Mouse (Mus musculus) adipocyte (in vitro differentiated cells): ENCODE results near the gene Gm7073.

Experiments
- DNase-seq: peaks from one replicate; pipeline ENCODE4 v3.0.0-alpha.2; 2016; ENCODE audit warnings: low spot score

The Gm7073 gene

DNA sequence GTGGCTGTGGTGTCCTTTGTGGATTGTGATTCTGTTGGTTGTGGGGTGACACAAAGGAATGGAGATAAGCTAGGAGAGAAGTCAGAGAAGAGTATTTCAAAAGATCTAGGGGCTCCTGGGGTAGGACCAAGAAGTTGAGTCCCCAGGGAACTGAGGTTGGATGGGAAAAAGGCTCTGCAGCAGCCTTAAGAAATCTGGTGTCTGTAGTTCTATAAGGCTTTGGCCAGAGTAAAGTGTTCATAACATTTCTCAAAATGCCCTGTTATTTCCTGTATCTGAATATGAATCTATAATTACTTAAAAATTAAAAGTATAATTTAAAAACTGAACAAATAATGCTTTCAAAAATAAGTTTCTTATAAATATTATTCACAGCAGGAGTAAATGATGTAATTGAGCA is at the start of gene Gm7073:
Gm7073 (minus strand) TSS at position 101 of the 400 bp plus-strand sequence.
- no peak for DNase-seq

GRCm38 (mm10) chrX:60570539-60570938 is 31.5 kb upstream of the Gm7073 start:
- DNase-seq, result no peak

DNA sequence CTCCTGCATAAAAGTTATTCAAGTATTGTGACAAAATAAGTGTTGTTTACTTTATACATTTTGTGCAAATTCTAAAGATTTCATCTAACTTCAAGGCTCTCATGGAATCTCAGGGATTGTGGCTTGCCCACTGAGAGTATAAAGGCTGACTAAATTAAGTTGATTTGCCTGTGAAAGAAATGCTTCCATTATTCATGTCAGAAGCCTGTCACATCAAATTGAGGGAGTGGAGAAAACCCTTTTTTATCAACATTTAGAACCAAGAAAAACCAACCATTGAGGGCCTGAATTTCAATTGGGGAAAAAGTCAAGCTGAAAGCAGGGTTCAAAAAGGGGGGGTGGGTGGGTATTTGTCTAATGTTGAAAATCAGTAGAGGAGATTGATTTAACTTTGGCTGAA is 30.0 kb upstream of the Gm7073 start:
- no peak for DNase-seq

DNA sequence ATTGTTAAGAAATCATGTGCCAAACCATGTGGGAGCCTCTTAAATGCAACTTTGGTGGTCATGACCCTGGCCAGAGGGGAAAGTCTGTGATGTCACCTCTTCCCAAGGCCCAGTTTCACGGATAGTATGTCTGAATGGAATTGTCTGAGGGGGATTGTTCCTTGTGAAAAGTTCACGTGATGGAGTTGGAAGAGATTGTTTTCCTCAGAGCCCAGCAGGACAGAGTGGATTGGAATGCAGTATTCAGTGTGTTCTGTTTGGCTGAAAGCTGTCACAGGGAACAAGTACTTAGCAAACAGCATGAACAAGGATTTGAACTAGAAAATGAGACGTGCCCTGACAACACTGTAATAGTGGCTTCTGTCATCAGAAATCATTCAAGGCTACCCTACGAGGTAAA is 16.2 kb upstream of the Gm7073 start:
- no peak for DNase-seq

DNA sequence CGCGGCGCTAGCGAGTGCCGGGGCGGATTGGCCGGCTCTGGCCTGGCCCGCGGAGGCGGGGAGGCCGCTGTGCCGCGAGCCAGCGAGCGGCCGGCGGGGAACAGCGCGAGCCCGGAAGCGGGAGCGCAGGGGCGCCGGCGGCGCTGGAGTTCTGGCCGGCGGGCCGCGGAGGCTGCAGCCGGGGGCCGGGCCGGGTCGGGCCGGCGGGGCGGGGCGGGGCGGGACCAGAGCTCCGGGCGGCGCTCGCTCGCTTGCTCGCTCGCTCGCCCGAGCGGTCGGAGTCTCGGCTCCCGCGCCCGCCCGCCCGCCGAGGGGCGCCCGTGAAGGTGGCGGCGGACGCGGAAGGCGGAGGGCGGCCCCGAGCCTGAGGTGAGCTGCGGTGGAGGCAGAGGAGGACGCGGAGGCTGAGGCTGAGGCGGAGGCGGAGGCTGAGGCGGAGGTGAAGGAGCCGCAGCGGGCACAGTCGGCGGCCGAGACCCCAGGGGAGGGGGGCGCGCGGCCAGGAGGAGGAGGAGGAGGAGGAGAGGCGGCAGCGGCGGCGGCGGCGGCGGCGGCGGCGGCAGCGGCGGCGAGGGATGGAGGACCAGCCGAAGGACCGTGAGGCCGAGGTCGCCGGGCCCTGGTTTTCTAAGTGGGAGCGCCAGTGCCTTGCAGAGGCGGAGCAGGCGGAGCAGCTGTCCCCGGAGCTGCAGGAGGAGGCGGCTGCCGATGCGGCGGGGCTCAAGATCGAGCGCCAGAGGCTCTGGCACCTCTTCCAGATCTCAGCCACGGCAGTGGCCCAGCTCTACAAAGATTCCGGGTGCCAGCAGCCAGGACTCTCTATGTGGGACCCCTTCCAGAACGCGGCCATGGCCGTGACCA is 8.6 kb upstream of the Gm7073 start:
- DNase-seq, result no peak

- DNase-seq, result no peak
These were observed 8.0 kb upstream of the Gm7073 start for GRCm38 (mm10) chrX:60547098-60547443.

DNA sequence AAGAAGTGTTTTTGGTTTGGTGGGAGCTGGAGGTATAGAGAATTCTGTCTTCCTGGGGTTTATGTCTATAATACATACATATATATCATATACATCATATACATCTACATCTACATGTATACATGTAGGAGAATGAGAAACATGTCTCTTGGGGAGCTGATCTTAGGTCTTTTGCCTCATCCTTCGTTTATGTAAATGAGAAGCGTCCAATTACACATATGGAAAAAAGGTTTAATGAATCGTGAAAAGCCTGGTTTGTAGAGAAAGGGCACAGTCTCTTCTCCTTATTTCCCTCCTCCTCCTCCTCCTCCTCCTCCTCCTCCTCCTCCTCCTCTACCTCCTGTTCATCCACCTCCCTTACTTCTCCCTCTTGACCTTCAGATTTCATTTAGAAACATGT is 6.9 kb upstream of the Gm7073 start:
- no peak for DNase-seq

- no peak for DNase-seq
These were observed 6.4 kb upstream of the Gm7073 start for GRCm38 (mm10) chrX:60545444-60545843.

DNA sequence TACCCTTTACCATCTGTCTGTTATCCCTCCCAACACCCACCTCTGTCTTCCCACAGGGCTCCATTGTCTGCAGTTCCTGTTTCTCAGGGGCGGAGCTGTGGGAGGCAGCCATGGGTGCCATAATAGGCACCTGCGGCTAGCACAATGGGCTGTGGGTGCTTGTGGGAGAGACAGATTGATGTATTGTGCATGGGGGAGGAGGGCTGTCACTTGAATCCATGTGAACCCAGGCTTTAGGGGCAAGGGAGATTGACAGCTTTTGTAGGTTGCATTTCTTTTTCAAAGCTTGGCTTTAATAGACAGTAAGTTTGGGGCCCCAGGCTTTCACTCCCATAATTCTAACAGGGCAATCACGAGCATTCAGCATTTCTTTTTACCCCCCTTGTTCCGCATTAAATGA is 5.0 kb upstream of the Gm7073 start:
- no peak for DNase-seq

DNA sequence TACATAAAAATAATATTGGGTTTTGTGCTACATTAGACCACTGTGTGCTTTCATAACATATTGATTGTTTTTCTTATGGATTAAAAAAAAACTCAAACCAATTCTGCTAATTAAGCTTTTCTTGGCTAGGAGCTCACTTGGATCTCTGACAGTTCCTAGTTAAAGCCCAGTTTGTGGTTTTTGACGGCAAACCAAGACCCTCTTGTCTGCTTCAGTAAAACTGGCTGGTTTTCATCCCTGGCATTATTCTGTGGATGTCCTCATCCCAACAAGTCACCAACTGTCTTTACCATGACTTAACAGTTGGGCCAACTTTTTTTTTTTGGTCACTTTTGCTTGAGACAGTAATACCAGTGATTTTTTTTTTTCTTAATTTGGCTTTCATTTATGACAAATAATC is 3.9 kb upstream of the Gm7073 start:
- DNase-seq, result no peak

DNA sequence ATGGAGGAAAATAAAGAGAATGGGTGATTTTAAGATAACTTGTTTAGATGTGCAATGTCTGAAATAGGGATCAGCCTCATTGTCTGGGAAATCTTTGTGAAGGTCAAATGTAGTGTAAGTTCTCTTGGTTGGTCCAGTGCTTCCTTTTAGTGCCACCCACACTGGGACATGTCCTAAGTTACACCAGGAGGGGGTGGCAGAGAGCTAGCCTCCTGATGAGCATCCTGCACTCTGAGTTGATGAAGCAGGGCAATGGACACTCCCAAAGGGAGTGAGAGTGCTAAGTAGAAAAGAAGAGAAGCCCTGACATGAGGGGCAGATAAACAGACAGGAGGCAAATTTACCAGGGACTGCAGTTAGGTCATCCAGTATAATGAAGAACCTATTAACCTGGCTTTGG is 35.1 kb downstream of the Gm7073 start:
- no peak for DNase-seq

GRCm38 (mm10) chrX:60497750-60498149 is 41.3 kb downstream of the Gm7073 start:
- no peak for DNase-seq

DNA sequence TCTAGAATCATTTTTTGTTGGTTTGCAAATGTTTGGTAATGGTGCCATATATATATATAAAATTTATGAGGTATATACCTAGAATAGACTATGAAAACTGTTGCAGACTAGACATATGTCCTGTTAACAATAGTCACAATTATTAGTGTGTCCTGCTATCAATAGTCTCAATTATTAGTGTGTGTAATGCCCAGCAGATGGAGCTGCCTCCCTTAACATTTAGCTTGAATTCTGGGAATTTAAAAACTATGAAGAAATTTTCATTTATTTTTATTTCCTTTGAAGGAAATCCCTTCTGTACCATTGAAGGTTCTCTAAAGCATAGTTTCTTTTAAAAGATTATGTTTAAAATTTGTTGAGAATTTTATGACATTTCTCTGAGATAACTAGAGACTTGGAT is 43.7 kb downstream of the Gm7073 start:
- no peak for DNase-seq

- DNase-seq, result peak; percentile 21
These were observed 75.3 kb downstream of the Gm7073 start for GRCm38 (mm10) chrX:60463786-60464185.

- no peak for DNase-seq
These were observed 124.4 kb downstream of the Gm7073 start for GRCm38 (mm10) chrX:60414563-60415111.

DNA sequence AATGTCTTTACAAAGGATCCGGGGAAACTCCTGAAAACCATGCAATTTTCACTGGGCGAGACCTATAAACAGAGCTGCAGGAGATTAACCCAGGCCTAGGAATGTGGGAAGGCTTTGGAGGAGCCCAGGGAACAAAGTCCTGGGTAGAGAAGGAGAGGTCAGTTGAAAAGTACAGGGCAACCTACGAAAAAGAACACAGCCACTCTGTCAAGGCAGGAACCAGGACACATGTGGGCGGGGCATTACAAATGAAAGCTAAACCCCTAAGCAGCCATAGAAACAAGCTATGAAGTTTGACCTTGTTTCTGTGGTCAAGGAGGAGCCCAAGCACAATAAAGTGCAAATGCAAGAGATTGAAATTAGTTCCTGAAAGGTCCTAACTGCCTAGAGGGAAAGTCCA is 133.4 kb downstream of the Gm7073 start:
- no peak for DNase-seq

DNA sequence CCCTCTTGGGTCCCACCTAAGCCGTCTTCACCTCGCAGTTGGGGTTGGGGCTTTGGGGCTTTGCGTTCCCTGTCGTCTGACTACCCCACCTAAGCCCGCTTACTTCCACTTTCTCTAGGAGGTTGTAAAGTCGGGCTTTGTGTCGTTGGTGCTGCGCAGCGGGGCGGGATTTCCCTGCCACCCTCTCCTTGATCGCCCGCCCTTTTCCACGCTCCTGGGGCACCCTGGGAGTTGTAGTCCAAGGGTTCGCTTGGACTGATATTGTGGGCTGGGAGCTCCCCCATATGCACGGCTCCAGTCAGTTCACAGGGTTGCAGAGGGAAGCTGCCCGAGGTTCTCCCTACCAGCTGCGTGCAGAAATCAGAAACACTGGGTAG is 134.4 kb downstream of the Gm7073 start:
- peak; percentile 91 for DNase-seq

DNA sequence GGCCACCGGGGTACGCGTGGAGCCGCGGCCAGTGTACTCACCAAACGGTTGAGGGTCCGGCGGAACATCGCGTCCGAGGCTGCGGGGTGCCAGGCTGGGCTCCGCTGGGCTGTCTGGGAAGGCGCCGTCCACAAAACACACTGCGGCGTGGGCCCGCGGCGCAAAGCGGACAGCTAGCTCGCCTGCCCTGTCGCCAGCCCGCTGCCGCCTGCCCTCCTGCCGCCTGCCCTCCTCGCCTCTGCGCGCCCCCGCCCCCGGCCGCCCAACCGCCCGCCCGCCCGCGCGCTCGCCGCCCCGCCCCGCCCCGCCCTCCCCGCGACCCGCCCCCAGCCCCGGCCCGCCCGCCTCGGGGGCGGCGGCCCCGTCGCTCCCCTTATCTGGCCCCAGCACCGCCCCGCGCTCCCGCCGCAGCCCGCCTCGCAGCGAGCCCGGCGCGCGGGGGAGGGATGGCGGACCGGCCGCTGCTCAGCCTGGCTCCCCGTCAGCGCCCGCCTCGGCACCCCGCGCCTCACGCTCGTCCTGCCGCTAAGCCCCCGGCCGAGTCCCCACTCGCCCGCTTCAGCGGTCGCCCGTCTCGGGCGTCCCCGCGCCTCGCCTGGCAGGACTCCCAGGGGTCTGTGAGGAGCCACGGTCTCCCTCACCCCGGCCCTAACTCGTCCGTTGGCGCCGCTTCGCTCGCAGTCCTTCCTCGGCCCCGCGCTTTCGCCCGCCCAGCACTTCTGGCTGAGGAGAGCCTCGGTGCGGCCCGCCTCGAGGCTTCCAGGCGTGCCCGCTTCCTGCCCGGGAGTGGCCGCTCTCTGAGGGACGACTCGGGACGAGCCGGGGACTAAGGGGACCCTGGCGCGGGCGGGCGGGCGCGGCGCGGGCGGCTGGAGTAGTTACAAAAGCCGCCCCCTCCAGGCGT is 135.0 kb downstream of the Gm7073 start:
- DNase-seq, result peak; percentile 57

DNA sequence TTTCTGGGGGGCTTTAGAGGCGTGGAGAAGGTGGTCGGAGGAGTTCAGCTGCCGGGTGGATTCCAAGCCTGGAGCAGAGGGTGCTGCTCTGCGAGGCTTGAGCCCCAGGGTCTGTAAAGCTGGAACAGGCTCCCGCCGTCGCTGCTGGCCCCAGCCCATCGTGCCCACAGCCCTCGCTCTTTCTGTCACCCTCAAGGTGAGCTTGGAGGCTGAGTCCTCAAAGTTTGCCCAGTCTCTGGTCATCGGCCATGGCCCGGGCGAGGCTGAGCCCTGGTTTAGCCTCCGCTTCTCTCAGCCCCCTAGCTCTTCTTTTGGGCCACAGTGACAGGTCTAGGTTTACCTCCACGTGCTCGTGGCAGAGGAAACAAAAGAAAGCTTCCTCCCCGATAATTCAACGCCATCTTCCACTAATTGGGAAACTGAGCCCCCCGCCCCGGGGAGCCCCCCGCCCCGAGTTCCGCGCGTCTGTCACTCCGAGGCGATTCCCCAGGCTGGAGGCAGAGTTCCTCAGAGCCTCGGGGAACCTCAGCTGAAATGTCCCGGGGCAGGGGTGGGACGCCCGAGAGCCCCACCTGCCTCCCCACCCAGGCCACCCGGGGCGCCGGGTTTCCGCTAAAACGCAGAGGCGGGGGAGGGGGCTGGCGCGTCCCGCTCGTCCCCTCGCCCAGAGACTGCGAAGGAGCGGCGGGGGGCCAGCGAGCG is 135.8 kb downstream of the Gm7073 start:
- no peak for DNase-seq

DNA sequence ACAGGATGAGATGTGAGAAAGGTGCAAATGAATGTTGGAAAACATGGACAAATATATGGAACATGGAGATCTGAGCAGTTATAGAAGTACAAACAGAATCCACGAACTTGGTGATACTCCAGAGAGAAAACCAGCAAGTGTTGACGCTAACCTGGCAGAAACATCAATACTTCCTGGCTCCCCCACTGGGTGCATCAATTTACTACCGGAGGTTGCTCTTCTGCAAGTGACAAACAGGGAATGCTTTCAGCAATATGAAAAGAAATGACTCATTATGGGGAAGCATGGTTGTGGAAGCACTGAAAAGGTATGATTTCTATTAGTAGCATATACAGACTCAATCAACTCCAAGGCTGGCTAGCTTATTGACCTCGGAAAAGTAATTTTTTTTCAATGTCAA is 144.8 kb downstream of the Gm7073 start:
- no peak for DNase-seq

DNA sequence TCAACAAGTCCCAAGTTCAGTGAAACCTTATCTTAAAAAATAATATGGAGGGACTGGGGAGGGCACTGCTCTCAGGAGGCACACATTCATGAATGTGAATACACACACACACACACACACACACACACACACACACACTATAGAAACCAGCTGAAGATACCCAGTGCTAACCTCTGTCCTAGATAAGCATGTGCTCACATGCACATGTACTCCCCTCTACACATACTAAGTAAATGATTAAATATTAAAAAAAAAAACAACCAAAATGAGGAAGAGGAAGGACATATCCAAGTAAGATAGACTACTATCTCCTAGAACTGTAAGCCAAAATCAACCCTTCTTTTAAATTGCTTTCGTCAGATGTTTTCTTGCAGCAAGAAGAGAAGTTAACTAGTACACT is 152.2 kb downstream of the Gm7073 start:
- DNase-seq, result no peak
